Mouse (Mus musculus) right cerebral cortex, postnatal 36 days (tissue): ENCODE results near the gene Cym.

Experiments
- DNase-seq, 2 experiments: peaks; one replicate each; pipeline ENCODE4 v3.0.0; 2022; ENCODE audit warnings: low spot score in 2 of 2, mixed read lengths in 1 of 2

Cym gene

GRCm38 (mm10) chr3:107221608-107222007, at the start of gene Cym:
TSS of gene Cym (minus strand) at chr3:107221732.
- DNase-seq: no peak

DNA sequence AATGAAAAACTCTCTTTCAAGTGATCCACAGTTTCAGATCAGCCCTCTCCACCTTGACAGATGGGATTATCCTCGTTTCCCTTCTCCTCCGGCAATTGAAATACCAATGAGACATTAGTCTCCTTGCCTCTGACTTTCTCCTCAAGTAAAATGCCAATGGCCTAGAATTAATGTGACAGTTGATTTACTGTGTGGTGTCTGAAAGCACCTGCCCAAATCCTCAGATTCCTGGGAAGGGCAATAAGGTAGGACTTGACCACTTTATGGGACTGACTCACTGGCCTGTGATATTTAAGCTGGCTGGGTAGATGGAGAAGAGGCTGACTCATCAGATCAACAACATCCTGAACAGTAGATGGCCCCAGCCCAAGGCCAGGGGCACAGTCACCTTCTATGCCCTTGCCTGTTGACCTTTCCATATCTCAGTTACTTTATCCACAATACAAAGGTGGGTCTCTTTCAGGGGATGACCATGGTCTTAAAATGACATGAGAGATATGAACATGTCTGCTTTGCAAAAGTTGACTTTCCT, 45.3 kb upstream of the Cym start:
- no peak for DNase-seq

DNA sequence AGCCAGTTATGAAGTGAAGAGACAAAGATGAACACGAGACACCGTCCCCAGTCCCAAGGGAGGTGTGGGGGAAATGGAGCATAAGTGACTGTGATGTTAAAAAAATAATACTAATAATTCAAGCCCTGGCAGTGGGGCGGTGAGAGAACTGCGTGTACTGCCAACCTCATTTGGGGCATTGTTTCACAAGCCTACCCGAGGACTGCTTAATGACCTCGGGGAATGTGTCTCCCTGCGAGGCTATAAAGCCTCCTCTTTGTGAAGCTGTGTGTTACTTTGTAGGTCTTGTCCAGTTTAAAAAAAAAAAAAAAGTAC, 40.3 kb upstream of the Cym start:
- peak in 1 of 2 experiments; percentile 8 for DNase-seq

DNA sequence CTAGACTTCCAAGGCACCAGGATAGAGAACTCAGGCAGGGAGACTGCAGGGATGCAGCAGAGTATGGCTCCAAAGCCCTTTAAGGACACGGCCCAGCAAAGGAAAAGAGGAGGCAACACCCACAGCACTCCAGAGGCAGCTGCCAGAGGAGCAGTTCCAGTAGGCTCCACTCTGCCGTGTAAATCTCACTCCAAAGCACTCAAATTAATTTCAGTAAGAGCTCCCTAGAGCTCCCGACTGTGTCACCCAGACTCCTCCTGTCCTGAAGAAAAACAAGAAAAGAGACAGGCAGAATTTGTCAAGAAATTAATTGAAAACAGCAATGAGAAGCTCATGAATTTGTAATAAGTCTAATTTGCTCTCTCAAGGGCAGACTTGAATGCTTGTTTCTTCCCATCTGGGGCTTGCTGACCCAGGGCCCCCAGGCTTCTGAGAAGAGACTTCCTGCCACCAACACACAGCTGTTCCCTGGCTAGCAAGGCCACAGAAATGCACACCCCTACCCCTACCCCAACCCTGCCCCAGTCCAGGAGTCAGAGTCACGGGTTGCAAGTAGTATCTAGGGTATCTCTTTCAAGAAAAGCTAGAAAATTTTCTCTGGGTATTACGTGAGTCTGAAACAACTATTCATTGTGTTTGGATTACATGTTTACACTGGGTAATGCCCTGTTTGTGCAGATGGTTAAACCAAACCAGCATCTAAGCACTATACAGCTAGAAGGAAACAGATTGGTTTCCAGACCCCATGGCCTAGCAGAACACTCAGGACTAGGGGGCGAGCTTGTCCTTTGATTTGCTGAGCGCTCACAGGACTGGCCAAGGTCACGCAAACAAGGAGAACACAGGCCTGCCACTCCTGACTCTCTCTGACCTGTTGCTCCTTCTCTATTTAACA, 39.7 kb upstream of the Cym start:
- DNase-seq: peak in 1 of 2 experiments; percentile 23

DNA sequence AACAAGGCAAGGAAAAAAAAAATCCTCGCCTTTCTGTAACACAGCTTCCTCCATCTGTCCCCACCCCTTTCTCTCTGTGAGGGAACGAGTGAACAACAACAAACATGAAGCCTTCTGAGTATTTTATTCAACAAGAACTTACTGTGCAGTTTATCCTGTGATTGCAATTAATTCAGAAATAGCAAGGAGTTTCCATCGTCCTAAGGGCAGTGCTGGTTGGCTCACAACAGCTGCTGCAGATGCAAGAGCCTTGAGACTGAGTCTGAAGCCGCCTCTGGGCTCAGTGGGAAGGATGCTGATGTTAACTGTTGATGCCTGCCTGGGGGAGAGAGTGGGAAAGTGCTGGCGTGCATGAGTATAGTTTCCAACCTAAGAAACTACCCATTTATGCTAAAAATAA, 36.4 kb upstream of the Cym start:
- no peak for DNase-seq

GRCm38 (mm10) chr3:107256724-107257123, 35.2 kb upstream of the Cym start:
- no peak for DNase-seq

DNA sequence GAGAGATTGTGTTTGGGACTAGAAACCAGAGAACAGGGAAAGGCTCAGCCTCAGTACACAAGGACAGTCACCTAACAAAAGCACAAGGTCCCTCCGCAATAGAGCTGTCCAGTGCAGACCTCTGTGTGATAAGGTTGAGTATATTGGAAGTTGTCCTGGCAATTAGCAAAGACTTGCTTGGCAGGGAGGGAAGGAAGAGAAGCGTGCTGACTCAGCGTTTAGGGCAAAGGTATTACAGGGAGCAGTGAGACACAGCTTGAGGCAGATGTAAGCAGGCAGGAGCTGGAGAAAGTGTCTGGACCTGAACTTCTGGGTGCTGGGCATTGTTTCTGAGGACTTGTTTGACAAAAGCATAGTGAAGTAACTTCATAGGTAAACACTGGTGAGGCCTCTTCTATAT, 34.5 kb upstream of the Cym start:
- DNase-seq: no peak

GRCm38 (mm10) chr3:107253925-107254324, 32.4 kb upstream of the Cym start:
- no peak for DNase-seq

- no peak for DNase-seq
Observed at GRCm38 (mm10) chr3:107252035-107252434, 30.5 kb upstream of the Cym start.

DNA sequence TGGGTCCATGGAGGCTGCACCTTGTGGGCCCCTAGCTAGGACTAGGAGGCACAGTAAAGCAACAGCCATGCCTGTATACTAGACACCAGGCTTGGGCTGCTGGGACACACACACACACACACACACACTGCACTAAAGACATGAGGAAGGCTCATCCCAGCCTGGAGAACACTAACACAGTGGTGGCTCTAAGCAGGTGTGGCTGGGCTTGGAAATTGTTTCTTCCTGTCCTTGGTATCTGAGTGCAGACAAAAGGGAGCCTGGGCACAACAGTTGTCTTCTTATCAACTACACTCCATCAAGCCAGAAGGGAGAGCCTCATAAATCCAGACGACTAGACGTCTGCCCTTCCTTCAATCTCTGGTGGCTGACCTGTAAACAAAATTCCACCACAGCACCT, 28.8 kb upstream of the Cym start:
- DNase-seq: no peak

GRCm38 (mm10) chr3:107249042-107249441, 27.5 kb upstream of the Cym start:
- DNase-seq: no peak

- no peak for DNase-seq
Observed at GRCm38 (mm10) chr3:107246876-107247275, 25.3 kb upstream of the Cym start.

DNA sequence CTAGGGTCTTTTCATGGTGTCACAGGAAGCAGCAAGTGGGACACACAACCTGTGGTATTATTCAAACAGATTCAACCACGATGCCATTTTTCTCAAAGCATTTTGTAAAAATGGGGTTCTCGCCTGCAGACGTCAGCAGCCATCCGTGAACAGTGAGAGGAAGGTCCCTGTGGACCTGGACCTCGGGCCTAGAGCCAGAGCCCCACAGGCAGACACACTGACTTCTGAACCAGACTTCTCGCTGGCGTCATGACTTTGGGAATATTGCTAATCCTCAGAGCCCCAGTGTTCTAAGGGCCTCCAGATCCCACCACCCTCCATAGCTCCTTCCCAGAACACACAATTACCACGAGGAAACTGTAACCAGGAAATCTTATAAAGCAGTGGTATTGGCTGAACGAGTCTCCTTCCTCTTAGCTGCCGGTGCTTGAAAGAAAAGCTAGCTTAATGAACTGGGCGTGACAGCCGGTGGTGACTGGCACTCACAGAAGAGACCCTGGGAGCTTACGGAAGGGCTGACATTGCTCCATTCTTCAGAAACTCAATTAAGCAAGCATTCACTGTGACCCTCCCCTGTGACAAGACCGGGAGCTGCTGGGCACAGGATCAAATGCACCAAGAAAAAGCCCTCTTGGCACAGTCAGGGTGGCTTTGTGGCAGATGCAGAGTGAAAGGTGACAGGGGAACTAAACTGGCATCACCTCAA, 20.0 kb upstream of the Cym start:
- no peak for DNase-seq

- no peak for DNase-seq
Observed at GRCm38 (mm10) chr3:107239607-107240006, 18.1 kb upstream of the Cym start, which contains the start of gene Prok1. TSS of gene Prok1 (minus strand) at chr3:107239707.

- DNase-seq: no peak
Observed at GRCm38 (mm10) chr3:107238471-107238980, 17.0 kb upstream of the Cym start.

DNA sequence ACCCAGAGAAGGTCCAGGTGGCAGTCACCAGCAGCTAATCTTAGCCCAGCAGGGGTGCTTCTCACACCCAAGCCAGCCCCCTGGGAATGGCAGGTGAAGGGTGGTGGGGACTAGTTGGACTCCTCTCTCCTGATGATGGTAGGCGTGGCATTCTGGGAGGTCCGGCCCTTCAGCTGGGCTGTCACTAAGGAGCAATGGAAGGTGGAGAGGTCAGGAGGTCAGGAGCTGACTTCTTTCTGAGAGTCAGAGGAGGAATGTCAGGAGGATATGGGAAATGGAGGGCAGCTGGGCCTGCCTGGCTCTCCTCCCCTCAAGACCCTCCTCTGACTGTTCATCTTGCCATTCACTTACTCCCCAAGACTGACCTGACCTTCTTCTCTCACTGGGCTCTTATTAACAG, 16.5 kb upstream of the Cym start:
- DNase-seq: no peak

GRCm38 (mm10) chr3:107233945-107234344, 12.4 kb upstream of the Cym start:
- no peak for DNase-seq

GRCm38 (mm10) chr3:107233351-107233813, 11.8 kb upstream of the Cym start:
- peak; percentile 69 to 75 for DNase-seq

GRCm38 (mm10) chr3:107231202-107231601, 9.7 kb upstream of the Cym start:
- DNase-seq: no peak

DNA sequence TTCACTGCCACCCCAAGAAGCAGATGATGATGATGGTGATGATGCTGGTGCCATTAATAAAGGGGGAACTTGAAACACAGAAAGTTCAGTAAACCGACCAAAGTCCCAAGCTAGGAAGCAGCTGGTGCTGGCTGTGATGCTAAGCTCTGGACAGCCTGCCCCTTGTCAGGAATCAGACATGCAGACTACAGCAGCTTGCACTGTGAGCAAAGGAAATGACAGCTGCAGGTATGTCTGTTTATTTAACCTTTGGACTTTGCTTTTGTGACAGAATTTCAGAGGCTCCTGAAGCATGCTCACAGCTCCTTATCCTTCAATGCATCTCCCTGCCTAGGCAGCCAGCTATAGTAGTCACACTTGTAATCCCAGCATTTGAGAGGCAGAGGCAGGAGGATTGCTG, 9.0 kb upstream of the Cym start, which contains the start of gene A630076J17Rik:
A630076J17Rik (plus strand) TSS at position 88 of the 400 bp plus-strand sequence.
- no peak for DNase-seq

DNA sequence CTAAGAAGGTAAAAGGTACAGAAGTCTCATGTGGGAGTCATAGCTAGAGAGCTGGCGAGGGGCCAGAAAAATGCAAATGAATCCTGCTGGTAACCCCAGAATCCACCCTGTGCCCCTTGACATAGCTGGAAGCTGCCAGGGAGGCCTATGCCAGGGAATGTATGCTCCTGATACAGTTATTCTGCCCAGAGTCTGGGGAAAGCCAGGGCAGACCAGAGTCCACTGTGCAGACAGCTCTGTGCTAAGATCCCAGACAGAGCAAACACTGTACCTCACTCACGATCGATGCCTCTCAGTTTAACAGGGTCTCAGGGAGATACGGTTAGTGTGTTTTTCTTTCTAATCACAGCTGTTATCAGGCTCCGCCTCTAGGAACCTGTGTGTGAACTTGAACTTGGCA, 8.3 kb upstream of the Cym start:
- DNase-seq: no peak

DNA sequence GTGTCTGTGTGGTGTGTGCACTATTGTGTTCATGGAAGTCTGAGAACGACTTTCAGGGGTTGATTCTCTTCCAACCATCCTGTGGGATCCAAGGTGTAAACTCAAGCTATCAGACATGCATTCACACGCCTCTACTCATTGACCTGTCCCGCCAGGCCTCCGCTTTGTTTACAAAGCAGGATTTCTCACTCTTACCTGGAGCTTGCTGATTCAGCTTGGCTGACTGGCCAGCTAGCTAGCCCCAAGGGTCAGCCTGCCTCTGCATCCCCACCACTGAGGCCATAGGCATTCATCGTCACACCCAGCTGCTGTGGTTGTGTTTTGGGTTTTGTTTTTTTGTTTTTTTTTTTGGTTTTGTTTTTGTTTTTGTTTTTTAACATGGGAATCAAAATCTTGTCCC, 7.7 kb upstream of the Cym start:
- DNase-seq: no peak
